Mouse (Mus musculus) liver, adult 2 months (tissue): ENCODE data around the gene Ufd1. TPM values are rescaled to one million over a fixed set of nuclear protein-coding genes. Genes with fewer than 3 reads are reported as not detected.
A peak's percentile ranks its signal among the peaks of the same experiment; 100 is the strongest.

Experiments
- DNase-seq: peaks from one replicate; pipeline ENCODE4 v3.0.0-alpha.2; 2011; ENCODE audit warnings: low read depth, low spot score; ENCODE audit errors: extremely low read depth
- H3K27ac ChIP-seq: fragments of 200-500 bp; replicated peaks from 2 replicates; pipeline ENCODE4 v1.5.1; 2012; ENCODE audit warnings: low read depth, mild to moderate bottlenecking, control low read depth, inconsistent platforms, low read length; ENCODE audit not compliant: insufficient read depth
- H3K27me3 ChIP-seq: fragments of 200-500 bp; 2 replicates; pipeline ENCODE4 v1.6.1; 2012; ENCODE audit warnings: mild to moderate bottlenecking, moderate library complexity, low read length, inconsistent platforms; ENCODE audit not compliant: control insufficient read depth, insufficient read depth
- H3K36me3 ChIP-seq: fragments of 200-500 bp; 2 replicates; pipeline ENCODE4 v1.6.1; 2012; ENCODE audit warnings: low read length, inconsistent platforms; ENCODE audit not compliant: control insufficient read depth, insufficient read depth
- H3K4me1 ChIP-seq: fragments of 200-500 bp; 2 replicates; pipeline ENCODE4 v1.6.1; 2011; ENCODE audit warnings: low read length; ENCODE audit not compliant: control insufficient read depth, insufficient read depth
- H3K4me3 ChIP-seq: fragments of 200-500 bp; 2 replicates; pipeline ENCODE4 v1.5.1; 2011; ENCODE audit warnings: low read depth, mild to moderate bottlenecking, control low read depth, low read length, moderate library complexity; ENCODE audit not compliant: insufficient read depth
- H3K79me2 ChIP-seq: fragments of 200-500 bp; 2 replicates; pipeline ENCODE4 v1.6.1; 2012; ENCODE audit warnings: inconsistent platforms, mild to moderate bottlenecking, low read length, moderate library complexity; ENCODE audit not compliant: control insufficient read depth, insufficient read depth
- H3K9ac ChIP-seq: fragments of 200-500 bp; 2 replicates; pipeline ENCODE4 v1.6.1; 2012; ENCODE audit warnings: low read depth, mild to moderate bottlenecking, control low read depth, inconsistent platforms, low read length
- CTCF ChIP-seq: fragments of 200-500 bp; IDR thresholded peaks from 2 replicates; pipeline ENCODE4 v1.5.1; 2011; ENCODE audit warnings: low read depth, low read length, control low read depth
- POLR2A ChIP-seq: fragments of 200-500 bp; IDR thresholded peaks from 2 replicates; pipeline ENCODE4 v1.6.1; 2011; ENCODE audit warnings: low read length, control low read depth; ENCODE audit not compliant: insufficient read depth; ENCODE audit errors: extremely low read depth
- WGBS: fragments of 180-500 bp; shearing (Covaris S2); methylation state at CpG from one replicate; pipeline ENCODE4 v1.1.7; 2018; 5-methylcytosine and 5-hydroxymethylcytosine counted together
- polyA plus RNA-seq: library from polyadenylated mRNA; depleted of rRNA; stranded (reverse); fragments of >200 nt; gene quantifications from 2 replicates; pipeline ENCODE4 v1.2.3, GENCODE M21; 2012; rRNA removed
- total RNA-seq: library from RNA; depleted of rRNA; stranded (reverse); fragments of >200 nt; gene quantifications from 2 replicates; pipeline ENCODE4 v1.2.3, GENCODE M21; 2014; rRNA removed

The Ufd1 gene
- total and polyA plus RNA-seq, 2 experiments = 20.5 to 35.3 TPM

DNA sequence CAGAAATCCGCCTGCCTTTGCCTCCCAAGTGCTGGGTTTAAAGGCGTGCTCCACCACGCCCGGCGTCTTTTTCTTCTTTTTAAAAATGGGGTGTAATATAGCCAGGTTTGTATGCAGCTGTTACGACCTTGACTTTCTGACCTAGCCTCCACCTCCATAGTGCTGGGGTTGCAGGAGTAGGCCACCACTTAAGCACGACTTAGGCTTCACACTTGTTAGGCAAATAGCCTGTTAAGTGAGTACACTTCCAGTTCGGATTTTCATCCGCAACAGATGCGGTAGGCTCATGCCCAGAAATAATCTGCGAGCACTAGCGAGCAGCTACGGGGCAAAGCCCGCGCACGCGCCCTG, 64.5 kb downstream of the Ufd1 start:
- no peak for TF ChIP-seq CTCF
- TF ChIP-seq POLR2A = no peak
- Histone ChIP-seq H3K79me2 (peaks cover 4% of the 10 kb centered on the region; the same call in 1 of the 2 replicates), H3K27me3 (no peaks in the 10 kb centered on the region), H3K9ac (peak overlapping the region; percentile 46), H3K4me3 (peak overlapping the region; percentile 99), H3K27ac (peak overlapping the region; percentile 50), H3K4me1 (peaks cover 7% of the 10 kb centered on the region), H3K36me3 (peaks cover 19% of the 10 kb centered on the region)
- WGBS = 1% methylated on average over 17 of the region's 17 CpGs
- DNase-seq = no peak

- H3K36me3 ChIP-seq = peaks cover 14% of the 10 kb centered on the region; the same call in 1 of the 2 replicates
- H3K27me3 ChIP-seq = no peaks in the 10 kb centered on the region
- peak within 1 kb of the TSS; percentile 84 for H3K9ac ChIP-seq
These were observed 65.1 kb downstream of the Ufd1 start, which contains the start of the genes Mrpl40 and Hira for GRCm38 (mm10) chr16:18876442-18877308. Gene Mrpl40, minus strand, starts transcription at chr16:18876862. Gene Hira, plus strand, starts transcription at chr16:18877037.

DNA sequence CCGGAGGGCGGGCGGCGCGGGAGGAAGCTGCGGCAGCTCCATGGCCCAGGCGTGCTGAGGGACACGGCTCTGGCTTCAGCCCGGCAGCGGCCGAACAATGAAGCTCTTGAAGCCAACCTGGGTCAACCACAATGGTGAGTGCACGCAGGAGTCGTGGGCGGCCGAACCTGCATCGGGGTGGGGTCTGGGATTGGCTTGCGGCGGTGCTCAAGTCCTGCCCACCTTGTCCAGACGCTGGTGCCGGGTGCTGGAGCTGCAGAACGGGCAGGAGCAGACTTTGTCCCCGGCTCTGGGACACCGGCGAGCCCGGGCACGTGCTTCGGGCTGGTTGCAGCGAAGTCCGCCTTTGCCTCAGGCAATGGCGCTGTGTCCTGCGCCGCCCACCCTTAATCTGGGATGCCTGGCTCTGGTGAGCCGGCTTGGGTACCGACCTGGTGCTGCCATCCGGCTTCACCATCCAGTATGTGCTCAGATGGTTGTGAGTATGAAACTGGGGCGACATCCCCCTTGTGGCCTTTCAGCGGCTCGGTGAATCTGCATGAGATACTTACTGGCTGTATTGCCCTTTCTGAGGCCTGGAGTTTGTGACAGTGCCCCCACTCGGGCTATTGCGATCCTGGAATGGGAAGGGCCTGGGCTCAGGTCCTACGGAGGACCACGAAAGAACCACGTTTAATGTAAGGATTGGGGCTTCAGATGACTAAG, 66.0 kb downstream of the Ufd1 start:
- Histone ChIP-seq H3K27me3 (no peaks in the 10 kb centered on the region), H3K27ac (peak overlapping the region; percentile 55), H3K4me3 (peak overlapping the region; percentile 99), H3K36me3 (peaks cover 8% of the 10 kb centered on the region; the same call in 1 of the 2 replicates), H3K9ac (peak overlapping the region; percentile 84), H3K4me1 (peaks cover 7% of the 10 kb centered on the region), H3K79me2 (peaks cover 4% of the 10 kb centered on the region; the same call in 1 of the 2 replicates)
- TF ChIP-seq POLR2A (0 out of 2 replicates have a peak, but pooled peaks have one; percentile 18), CTCF (peak; percentile 21; the same call in 1 of the 2 replicates)
- DNase-seq = peak; percentile 71
- under 1% methylated on average over 43 of the region's 43 CpGs for WGBS

More at GRCm38 (mm10) chr16:18876442-18877308, 65.1 kb downstream of the Ufd1 start, which contains the start of the genes Mrpl40 and Hira:
- Histone ChIP-seq H3K27ac (peak within 1 kb of the TSS; percentile 68), H3K4me1 (peaks cover 7% of the 10 kb centered on the region), H3K79me2 (peaks cover 4% of the 10 kb centered on the region; the same call in 1 of the 2 replicates), H3K4me3 (peak within 1 kb of the TSS; percentile 99)
- DNase-seq = peak; percentile 77
- WGBS = under 1% methylated on average over 92 of the region's 93 CpGs
- TF ChIP-seq CTCF (no peak), POLR2A (0 out of 2 replicates have a peak, but pooled peaks have one; percentile 42)

- no peak for DNase-seq
- 28% methylated on average over 20 of the region's 20 CpGs for WGBS
- Histone ChIP-seq H3K27me3 (no peaks in the 10 kb centered on the region), H3K4me1 (peaks cover 7% of the 10 kb centered on the region), H3K79me2 (peaks cover 8% of the 10 kb centered on the region; the same call in 1 of the 2 replicates), H3K27ac (peak overlapping the region; percentile 55), H3K36me3 (peaks cover 3% of the 10 kb centered on the region; the same call in 1 of the 2 replicates), H3K4me3 (peak overlapping the region; percentile 99), H3K9ac (peak overlapping the region; percentile 84)
- TF ChIP-seq POLR2A = no peak
- no peak for TF ChIP-seq CTCF
These were observed 66.6 kb downstream of the Ufd1 start for GRCm38 (mm10) chr16:18878091-18878720.

- Histone ChIP-seq H3K4me1 (peaks cover 2% of the 10 kb centered on the region), H3K9ac (no peak overlapping the region), H3K36me3 (no peaks in the 10 kb centered on the region), H3K27ac (no peak overlapping the region), H3K79me2 (peaks cover 32% of the 10 kb centered on the region; the same call in 1 of the 2 replicates), H3K4me3 (no peak overlapping the region), H3K27me3 (no peaks in the 10 kb centered on the region)
- no peak for DNase-seq
- TF ChIP-seq CTCF (no peak), POLR2A (no peak)
These were observed 72.5 kb downstream of the Ufd1 start for GRCm38 (mm10) chr16:18884044-18884443.

Other genes with a start within 250 kb of the Ufd1 start
- gene Tbx1, start 221.1 kb upstream of the Ufd1 start, total RNA-seq = not detected in 2 replicates
- gene Tbx1, start 221.1 kb upstream of the Ufd1 start, polyA plus RNA-seq = 0.02 TPM in 1 of 2 replicates, not detected in the other
- not detected in 2 replicates for gene Gp1bb, start 189.4 kb upstream of the Ufd1 start, total RNA-seq
- gene Gp1bb, start 189.4 kb upstream of the Ufd1 start, polyA plus RNA-seq = 0.21 TPM in 1 of 2 replicates, not detected in the other
- gene Gm49601, start 185.4 kb upstream of the Ufd1 start, total RNA-seq = not detected in 2 replicates
- 0.37 TPM in 1 of 2 replicates, not detected in the other for gene Gm49601, start 185.4 kb upstream of the Ufd1 start, polyA plus RNA-seq
- gene Sept5, start 181.8 kb upstream of the Ufd1 start, total RNA-seq = 0.18 and 0.60 TPM in 2 replicates
- gene Sept5, start 181.8 kb upstream of the Ufd1 start, polyA plus RNA-seq = 0.37 and 0.87 TPM in 2 replicates
- 7.3 and 8.3 TPM in 2 replicates for gene Cldn5, start 34.9 kb upstream of the Ufd1 start, total RNA-seq
- gene Cldn5, start 34.9 kb upstream of the Ufd1 start, polyA plus RNA-seq = 8.4 and 11.8 TPM in 2 replicates
- 0.83 and 2.1 TPM in 2 replicates for gene Cdc45, start 208 bp downstream of the Ufd1 start, total RNA-seq
- 1.3 and 1.4 TPM in 2 replicates for gene Cdc45, start 208 bp downstream of the Ufd1 start, polyA plus RNA-seq
- gene 2510002D24Rik, start 24.8 kb downstream of the Ufd1 start, total RNA-seq = 14.3 and 15.3 TPM in 2 replicates
- gene 2510002D24Rik, start 24.8 kb downstream of the Ufd1 start, polyA plus RNA-seq = 31.9 and 57.9 TPM in 2 replicates
- gene Gm28539, start 24.8 kb downstream of the Ufd1 start, total RNA-seq = 0.94 TPM in 1 of 2 replicates, not detected in the other
- gene Gm28539, start 24.8 kb downstream of the Ufd1 start, polyA plus RNA-seq = 2.1 and 2.9 TPM in 2 replicates
- 20.6 and 27.7 TPM in 2 replicates for gene Mrpl40, start 65.1 kb downstream of the Ufd1 start, total RNA-seq
- 7.9 and 11.7 TPM in 2 replicates for gene Mrpl40, start 65.1 kb downstream of the Ufd1 start, polyA plus RNA-seq
- gene Hira, start 65.3 kb downstream of the Ufd1 start, total RNA-seq = 8.2 and 8.7 TPM in 2 replicates
- gene Hira, start 65.3 kb downstream of the Ufd1 start, polyA plus RNA-seq = 15.0 and 19.6 TPM in 2 replicates